Mouse (Mus musculus) ES-E14 (cell line): Measurements from ENCODE around the gene Gtf2a2. TPM values are rescaled to one million over a fixed set of nuclear protein-coding genes. Genes with fewer than 3 reads are reported as not detected.

Experiments used
- DNase-seq: peaks from one replicate; pipeline ENCODE4 v3.0.0-alpha.2; 2013; ENCODE audit warnings: low read depth, low spot score
- H3K27ac ChIP-seq: 2 replicates; pipeline ENCODE4 v1.5.1; 2012; ENCODE audit warnings: low read depth, mild to moderate bottlenecking, low read length, moderate library complexity, mixed read lengths; ENCODE audit not compliant: poor library complexity, insufficient read depth, severe bottlenecking
- H3K36me3 ChIP-seq: 2 replicates; pipeline ENCODE4 v1.6.1; 2012; ENCODE audit warnings: mild to moderate bottlenecking, low read length, moderate library complexity, mixed read lengths; ENCODE audit not compliant: control insufficient read depth, poor library complexity, insufficient read depth, severe bottlenecking
- H3K4me1 ChIP-seq, 2 experiments: fragments of 150-350 bp in 1 of 2; sonication (generic) in 1 of 2; 2 replicates each; pipeline ENCODE4 v1.6.1; 2012; ENCODE audit warnings: low read length in 2 of 2, mild to moderate bottlenecking in 1 of 2, mixed read lengths in 1 of 2; ENCODE audit not compliant: control insufficient read depth in 2 of 2, insufficient read depth in 2 of 2, poor library complexity in 1 of 2
- H3K4me3 ChIP-seq, 2 experiments: fragments of 150-350 bp in 1 of 2; sonication (generic) in 1 of 2; 2 replicates each; pipeline ENCODE4 v1.5.1; 2012; ENCODE audit warnings: low read length in 2 of 2, low read depth in 1 of 2, mild to moderate bottlenecking in 1 of 2, mixed read lengths in 1 of 2; ENCODE audit not compliant: insufficient read depth in 1 of 2, poor library complexity in 1 of 2, severe bottlenecking in 1 of 2
- H3K9ac ChIP-seq: 2 replicates; pipeline ENCODE4 v1.6.1; 2012; ENCODE audit warnings: low read depth, mild to moderate bottlenecking, low read length, mixed read lengths; ENCODE audit not compliant: poor library complexity, insufficient read depth, severe bottlenecking
- H3K9me3 ChIP-seq: fragments of 150-350 bp; sonication (generic); 2 replicates; pipeline ENCODE4 v1.6.1; 2012; ENCODE audit warnings: low read depth, mild to moderate bottlenecking, low read length; ENCODE audit not compliant: control insufficient read depth, insufficient read depth
- CHD2 ChIP-seq: IDR thresholded peaks from 2 replicates; pipeline ENCODE4 v1.6.1; 2014; ENCODE audit warnings: mild to moderate bottlenecking, low read depth, low read length, inconsistent platforms
- HCFC1 ChIP-seq: IDR thresholded peaks from 2 replicates; pipeline ENCODE4 v1.6.1; 2012; ENCODE audit warnings: low read length, inconsistent platforms, borderline replicate concordance; ENCODE audit not compliant: insufficient read depth
- MAFK ChIP-seq: IDR thresholded peaks from 2 replicates; pipeline ENCODE4 v1.6.1; 2014; ENCODE audit warnings: mild to moderate bottlenecking, low read depth, low read length, inconsistent platforms; ENCODE audit not compliant: insufficient read depth
- ZC3H11A ChIP-seq: IDR thresholded peaks from 2 replicates; pipeline ENCODE4 v1.6.1; 2012; ENCODE audit warnings: low read depth, mild to moderate bottlenecking, inconsistent platforms, low read length, borderline replicate concordance
- ZNF384 ChIP-seq: IDR thresholded peaks from 2 replicates; pipeline ENCODE4 v1.6.1; 2012; ENCODE audit warnings: low read depth, low read length, inconsistent platforms
- in situ Hi-C, 2 experiments: fragments of 600-800 bp; cut with MboI; formaldehyde crosslinking; loops; one replicate each; pipeline ENCODE4 v1.15.1; 2025; ENCODE audit warnings: low sequenced_read_pairs in 2 of 2, inconsistent platforms in 1 of 2; ENCODE audit not compliant: unreplicated experiment in 2 of 2
- total RNA-seq: library from RNA; depleted of rRNA; stranded (reverse); fragments of 300-350 nt; gene quantifications from 2 replicates; pipeline ENCODE4 v1.2.3, GENCODE M21; 2012

Gene Gtf2a2
- total RNA-seq, 1 experiment, result 70.9 TPM

DNA sequence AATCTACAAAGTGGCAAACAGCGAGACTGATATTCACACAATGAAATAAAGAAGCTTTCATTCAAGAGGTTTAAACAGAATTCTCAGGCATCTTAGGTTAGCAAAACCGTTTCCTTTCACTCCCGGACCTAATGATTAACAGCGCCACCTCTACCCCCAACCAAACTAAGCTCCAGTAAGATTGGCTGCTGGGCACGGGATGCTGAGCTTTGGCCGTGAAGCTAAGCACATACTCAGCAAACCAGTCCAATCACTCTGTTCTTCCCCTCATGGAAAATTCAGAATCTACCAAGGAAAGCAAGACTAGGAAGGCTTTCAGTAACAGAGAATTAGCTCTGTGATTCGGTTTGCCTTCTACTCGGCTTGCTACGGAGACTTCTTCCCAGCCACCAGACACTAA is 20.7 kb downstream of the Gtf2a2 start:
- DNase-seq, result no peak
- TF ChIP-seq ZNF384, result no peak
- no peak for TF ChIP-seq HCFC1
- TF ChIP-seq MAFK, result no peak
- TF ChIP-seq CHD2, result no peak
- TF ChIP-seq ZC3H11A, result no peak
- Histone ChIP-seq H3K9me3 (no peaks in the 10 kb centered on the region), H3K9ac (no peak overlapping the region), H3K36me3 (no peaks in the 10 kb centered on the region), H3K4me1 (0 out of 4 replicates have a peak, but pooled peaks cover 0 to 6% of the 10 kb centered on the region in 2 experiments), H3K27ac (no peak overlapping the region), H3K4me3 (no peak overlapping the region)
- in situ Hi-C loops, result no loop called here

DNA sequence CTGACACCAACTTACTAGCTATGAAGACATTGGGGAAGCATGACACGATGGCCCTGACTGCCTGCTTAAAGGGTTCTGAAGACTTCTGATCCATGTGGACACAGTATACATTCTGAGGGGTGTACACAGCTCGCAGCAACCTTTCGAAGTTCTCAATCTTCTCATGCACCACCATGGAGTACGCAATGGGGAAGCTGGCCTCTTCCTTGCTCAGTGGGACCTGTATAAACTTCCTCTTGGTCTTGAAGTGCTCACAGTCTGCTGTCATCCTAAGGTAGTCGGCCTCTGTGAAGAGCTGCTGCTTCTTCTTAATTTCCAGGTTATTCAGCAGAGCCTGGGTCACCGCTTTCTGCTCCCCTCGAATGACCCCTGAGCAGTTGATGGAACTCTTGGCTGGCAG is 22.4 kb downstream of the Gtf2a2 start:
- TF ChIP-seq HCFC1, result no peak
- H3K9ac ChIP-seq, result no peak overlapping the region

DNA sequence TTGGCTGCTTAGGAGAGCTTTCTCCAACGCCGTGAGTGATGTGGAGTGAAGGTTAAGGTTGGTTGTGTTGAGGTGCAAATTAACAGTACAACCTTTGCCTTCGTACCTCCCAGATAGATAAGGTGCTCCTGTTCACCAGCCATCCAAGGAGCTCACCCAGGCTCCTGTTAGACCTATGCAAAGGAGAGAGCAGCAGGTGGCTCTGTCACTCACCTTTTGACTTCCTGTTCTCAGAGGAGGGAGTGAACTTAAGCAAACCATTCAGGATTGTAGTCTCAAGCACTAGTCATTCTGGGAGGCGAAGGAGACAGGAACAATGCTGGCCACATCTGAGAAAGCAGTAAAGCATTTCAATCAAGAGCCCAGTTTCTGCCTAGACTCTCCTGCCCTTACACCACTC is 24.3 kb downstream of the Gtf2a2 start:
- Histone ChIP-seq H3K36me3 (no peaks in the 10 kb centered on the region), H3K9ac (no peak overlapping the region), H3K9me3 (no peaks in the 10 kb centered on the region), H3K4me1 (0 out of 4 replicates have a peak, but pooled peaks cover 0 to 6% of the 10 kb centered on the region in 2 experiments), H3K27ac (no peak overlapping the region), H3K4me3 (no peak overlapping the region)
- DNase-seq, result no peak
- in situ Hi-C loops, result no loop called here
- TF ChIP-seq ZNF384 (no peak), ZC3H11A (no peak)

More for the DNA sequence above, 22.4 kb downstream of the Gtf2a2 start:
- no peak overlapping the region for H3K27ac ChIP-seq
- no peaks in the 10 kb centered on the region for H3K9me3 ChIP-seq
- no peaks in the 10 kb centered on the region for H3K36me3 ChIP-seq
- DNase-seq, result no peak
- H3K4me3 ChIP-seq, result no peak overlapping the region
- in situ Hi-C loops, result no loop called here
- H3K4me1 ChIP-seq, result 0 out of 4 replicates have a peak, but pooled peaks cover 0 to 6% of the 10 kb centered on the region in 2 experiments

DNA sequence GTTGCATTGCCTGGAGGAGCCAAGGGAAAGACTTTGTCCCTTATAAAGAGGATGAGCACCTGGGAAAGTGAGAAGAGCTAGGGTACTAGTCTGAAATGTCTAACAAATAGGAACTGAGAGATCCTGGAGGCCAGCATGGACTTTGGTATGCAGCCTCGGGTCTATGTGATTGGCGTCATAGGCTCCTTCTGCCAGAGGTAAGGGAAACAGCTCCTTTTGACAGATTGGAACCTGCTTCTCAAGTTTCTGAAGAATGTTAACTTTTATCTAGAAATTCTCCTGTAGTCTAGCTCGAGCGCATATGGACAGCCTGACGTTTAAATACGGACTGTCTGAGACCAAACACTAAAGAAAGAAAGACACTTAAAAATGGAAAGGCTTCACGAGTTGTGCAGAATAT is 25.6 kb downstream of the Gtf2a2 start, which contains the start of gene Gcnt3:
Gene Gcnt3, minus strand, starts transcription at position 101 of the 400 bp plus-strand sequence.
- in situ Hi-C loops, result no loop called here
- Histone ChIP-seq H3K9me3 (no peaks in the 10 kb centered on the region), H3K36me3 (no peaks in the 10 kb centered on the region), H3K4me1 (peaks cover 0 to 9% of the 10 kb centered on the region in 2 experiments; a peak in 2 of 4 replicates), H3K4me3 (no peak within 1 kb of the TSS), H3K9ac (no peak within 1 kb of the TSS), H3K27ac (no peak within 1 kb of the TSS)
- no peak for DNase-seq
- TF ChIP-seq ZC3H11A, result no peak
- TF ChIP-seq MAFK, result no peak
- no peak for TF ChIP-seq CHD2
- no peak for TF ChIP-seq HCFC1
- TF ChIP-seq ZNF384, result no peak

DNA sequence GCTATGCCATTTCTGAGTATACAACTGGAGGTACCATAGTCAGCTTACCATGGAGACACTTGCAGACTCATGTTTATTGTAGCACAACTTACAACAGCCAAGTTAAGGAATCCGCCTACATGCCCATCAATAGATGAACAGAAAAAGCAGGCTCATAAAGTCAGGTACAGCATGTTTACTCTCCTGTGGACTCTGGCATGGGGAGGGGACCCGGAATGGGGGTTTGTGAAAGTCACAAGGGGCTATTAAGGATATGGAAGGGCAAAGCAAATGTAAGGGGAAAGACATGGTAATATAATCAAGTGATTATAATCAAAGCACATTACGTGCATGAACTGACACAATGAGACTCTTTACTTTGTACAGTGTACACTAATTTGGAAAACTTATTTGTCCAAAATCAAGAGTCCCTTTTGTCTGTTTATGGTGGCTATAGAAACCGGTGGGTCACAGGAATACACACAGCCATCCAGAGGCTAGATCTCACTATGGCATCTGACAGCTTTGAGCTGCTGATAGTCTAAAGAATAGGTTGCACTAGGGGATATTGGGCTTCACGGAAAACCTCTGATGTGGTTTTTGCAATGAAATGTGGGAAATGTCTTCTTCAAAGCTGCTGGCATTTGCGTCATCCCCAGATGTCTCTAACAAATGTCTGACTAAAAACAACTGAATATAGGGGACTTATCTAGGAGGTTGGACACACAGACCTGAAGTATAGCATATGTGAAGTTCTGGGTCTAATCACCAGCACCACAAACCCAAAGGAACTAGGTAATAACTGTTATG is 27.4 kb downstream of the Gtf2a2 start:
- H3K36me3 ChIP-seq, result no peaks in the 10 kb centered on the region
- H3K4me3 ChIP-seq, result no peak overlapping the region
- H3K27ac ChIP-seq, result no peak overlapping the region
- no peak for DNase-seq
- no peak overlapping the region for H3K9ac ChIP-seq
- peaks cover 0 to 10% of the 10 kb centered on the region in 2 experiments; a peak in 2 of 4 replicates for H3K4me1 ChIP-seq
- TF ChIP-seq HCFC1, result no peak
- no peak for TF ChIP-seq CHD2
- no peak for TF ChIP-seq ZC3H11A
- TF ChIP-seq MAFK, result no peak
- no peak for TF ChIP-seq ZNF384
- in situ Hi-C loops, result no loop called here
- no peaks in the 10 kb centered on the region for H3K9me3 ChIP-seq
